Mouse (Mus musculus) heart, adult 2 months (tissue): ENCODE data around the gene Mycl.

ENCODE experiments used
- CTCF ChIP-seq: fragments of 200-600 bp; IDR thresholded peaks from 2 replicates; pipeline ENCODE4 v1.8.1; 2022; ENCODE audit warnings: antibody characterized with exemption, mild to moderate bottlenecking, moderate library complexity
- EP300 ChIP-seq: fragments of 200-500 bp; IDR thresholded peaks from 2 replicates; pipeline ENCODE4 v1.6.1; 2011; ENCODE audit warnings: low read depth, low read length, control low read depth; ENCODE audit not compliant: insufficient read depth
- POLR2A ChIP-seq: fragments of 200-500 bp; IDR thresholded peaks from 2 replicates; pipeline ENCODE4 v1.6.1; 2011; ENCODE audit warnings: mild to moderate bottlenecking, low read depth, low read length, control low read depth; ENCODE audit not compliant: insufficient read depth

DNA sequence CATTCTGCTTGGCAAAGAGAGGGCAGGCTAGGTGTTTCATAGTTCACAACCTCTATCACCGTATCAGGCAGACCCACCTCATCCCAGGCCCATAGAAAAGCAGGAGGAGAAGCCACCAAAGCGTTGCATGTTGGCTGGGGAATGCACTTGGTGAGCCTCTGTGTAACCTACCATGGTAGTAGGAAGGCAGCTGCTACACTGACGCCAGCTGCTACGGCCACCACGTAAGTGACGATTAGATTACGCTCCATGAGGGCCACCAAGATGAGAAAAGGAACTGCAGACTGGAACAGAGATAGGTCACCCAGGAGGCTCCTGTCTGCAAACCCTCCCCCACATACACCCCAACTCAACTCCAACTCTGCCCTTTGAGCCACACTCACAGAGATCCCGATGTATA is 46.4 kb upstream of the Mycl start:
- TF ChIP-seq POLR2A (no peak), CTCF (no peak), EP300 (no peak)
